Mouse (Mus musculus): ENCODE measurements around the gene Fut2.

DNA sequence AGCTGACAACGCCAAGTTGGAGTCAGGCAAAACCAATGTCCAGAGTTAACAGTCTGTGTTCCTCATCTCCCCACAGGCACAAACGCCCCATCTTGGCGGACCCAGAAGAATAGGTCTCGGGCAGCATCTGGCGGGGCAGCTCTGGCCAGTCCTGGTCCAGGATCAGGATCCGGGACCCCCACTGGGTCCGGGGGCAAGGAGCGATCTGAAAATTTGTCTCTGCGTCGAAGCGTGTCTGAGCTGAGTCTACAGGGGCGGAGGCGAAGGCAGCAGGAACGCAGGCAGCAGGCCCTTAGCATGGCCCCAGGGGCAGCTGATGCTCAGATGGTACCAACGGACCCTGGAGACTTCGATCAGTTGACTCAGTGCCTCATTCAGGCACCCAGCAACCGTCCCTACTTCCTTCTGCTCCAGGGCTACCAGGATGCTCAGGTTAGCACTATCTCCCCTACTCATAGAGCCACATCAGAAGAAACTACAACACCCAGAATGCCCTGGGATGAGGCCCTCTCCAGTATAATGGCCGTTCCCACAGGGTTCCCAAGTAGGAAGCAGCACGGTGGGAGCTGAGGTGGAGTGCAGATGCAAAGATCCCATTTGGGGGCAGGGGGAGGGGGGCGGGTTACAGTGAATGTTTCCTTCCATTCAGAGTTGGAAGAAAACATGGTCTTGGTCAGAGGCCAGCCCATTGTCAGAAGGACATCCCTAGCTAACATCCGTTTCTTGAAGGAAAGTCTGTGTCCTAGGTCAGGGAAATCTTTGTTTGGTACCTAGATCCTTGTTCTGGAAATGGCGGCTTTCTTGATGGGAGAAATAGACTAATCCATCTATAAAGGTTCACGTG lies 35.9 kb downstream of the Fut2 start:
- TF ChIP-seq CTCF (IDR thresholded peaks at IDR 0.05; ENCODE audit: control insufficient read depth, insufficient read depth, insufficient read length) (no peak), MYOD1 (IDR thresholded peaks at IDR 0.05; ENCODE audit: control insufficient read depth, insufficient read length, low read depth) (no peak), USF1 (IDR thresholded peaks at IDR 0.05; ENCODE audit: low read depth) (no peak)

All from C2C12 (cell line).